Mouse (Mus musculus): ENCODE measurements around the gene Vmn1r197. TPM values are rescaled to one million over a fixed set of nuclear protein-coding genes. Genes with fewer than 3 reads are reported as not detected.
"Not testable (repeated sequence)": the region's sequence is repeated elsewhere in the genome, so short reads cannot be mapped to it uniquely, and the experiment has no call there.

Vmn1r197 gene
- polyA plus RNA-seq (2014; fragmentation: Nextera tagmentation; extraction: Ambion mirVana), result not detected in 2 replicates

- Histone ChIP-seq H3K4me2 (ENCODE audit: low read depth, low read length) (no peak within 1 kb of the TSS), H3K9ac (replicated peaks; ENCODE audit: low read depth, low read length) (no peak within 1 kb of the TSS), H3K36me3 (ENCODE audit: control insufficient read depth, insufficient read depth, low read length) (no peaks in the 10 kb centered on the region), H3K27ac (ENCODE audit: low read depth, low read length) (no peak within 1 kb of the TSS), H3K4me1 (ENCODE audit: control insufficient read depth, insufficient read depth, low read length) (no peaks in the 10 kb centered on the region), H3K9me3 (ENCODE audit: control insufficient read depth, low read length) (no peaks in the 10 kb centered on the region), H3K4me3 (ENCODE audit: low read depth, low read length) (no peak within 1 kb of the TSS), H3K27me3 (ENCODE audit: control insufficient read depth, insufficient read depth, low read length) (no peaks in the 10 kb centered on the region)
- ATAC-seq (ENCODE audit: low read depth), result no peak
Observed at GRCm38 (mm10) chr13:22324289-22324688, at the start of gene Vmn1r197. Gene Vmn1r197 (plus strand): TSS chr13:22324589.

- Histone ChIP-seq H3K4me1 (ENCODE audit: control insufficient read depth, insufficient read depth, low read length) (no peaks in the 10 kb centered on the region), H3K27me3 (ENCODE audit: control insufficient read depth, insufficient read depth, low read length) (no peaks in the 10 kb centered on the region), H3K9me3 (ENCODE audit: control insufficient read depth, low read length) (no peaks in the 10 kb centered on the region), H3K36me3 (ENCODE audit: control insufficient read depth, insufficient read depth, low read length) (no peaks in the 10 kb centered on the region), H3K9ac (replicated peaks; ENCODE audit: low read depth, low read length) (no peak overlapping the region), H3K4me3 (ENCODE audit: low read depth, low read length) (no peak overlapping the region), H3K27ac (ENCODE audit: low read depth, low read length) (no peak overlapping the region), H3K4me2 (ENCODE audit: low read depth, low read length) (no peak overlapping the region)
- no peak for ATAC-seq (ENCODE audit: low read depth)
- WGBS, result 82% methylated on average over 2 of the region's 2 CpGs
Observed at GRCm38 (mm10) chr13:22284578-22284977, 39.8 kb upstream of the Vmn1r197 start.

- no peaks in the 10 kb centered on the region for H3K36me3 ChIP-seq (ENCODE audit: control insufficient read depth, insufficient read depth, low read length)
- H3K27ac ChIP-seq (ENCODE audit: low read depth, low read length), result no peak within 1 kb of the TSS
- 86% methylated on average over 2 of the region's 2 CpGs for WGBS
- H3K4me1 ChIP-seq (ENCODE audit: control insufficient read depth, insufficient read depth, low read length), result no peaks in the 10 kb centered on the region
- H3K9me3 ChIP-seq (ENCODE audit: control insufficient read depth, low read length), result no peaks in the 10 kb centered on the region
- H3K27me3 ChIP-seq (ENCODE audit: control insufficient read depth, insufficient read depth, low read length), result no peaks in the 10 kb centered on the region
- H3K9ac ChIP-seq (replicated peaks; ENCODE audit: low read depth, low read length), result no peak within 1 kb of the TSS
- no peak within 1 kb of the TSS for H3K4me3 ChIP-seq (ENCODE audit: low read depth, low read length)
- H3K4me2 ChIP-seq (ENCODE audit: low read depth, low read length), result no peak within 1 kb of the TSS
- no peak for ATAC-seq (ENCODE audit: low read depth)
Observed at GRCm38 (mm10) chr13:22289620-22290019, 34.8 kb upstream of the Vmn1r197 start, which contains the start of gene Vmn1r196. Gene Vmn1r196 (plus strand): TSS chr13:22289920.

- H3K4me3 ChIP-seq (ENCODE audit: low read depth, low read length); H3K4me2 ChIP-seq (ENCODE audit: low read depth, low read length); ATAC-seq (ENCODE audit: low read depth); H3K9ac ChIP-seq (replicated peaks; ENCODE audit: low read depth, low read length); H3K27me3 ChIP-seq (ENCODE audit: control insufficient read depth, insufficient read depth, low read length); H3K27ac ChIP-seq (ENCODE audit: low read depth, low read length); H3K4me1 ChIP-seq (ENCODE audit: control insufficient read depth, insufficient read depth, low read length); H3K9me3 ChIP-seq (ENCODE audit: control insufficient read depth, low read length); H3K36me3 ChIP-seq (ENCODE audit: control insufficient read depth, insufficient read depth, low read length): not testable (repeated sequence)
- 93% methylated on average over 5 of the region's 5 CpGs for WGBS
Observed at GRCm38 (mm10) chr13:22308075-22308474, 16.3 kb upstream of the Vmn1r197 start.

GRCm38 (mm10) chr13:22315361-22315760, 9.0 kb upstream of the Vmn1r197 start:
- H3K36me3 ChIP-seq (ENCODE audit: control insufficient read depth, insufficient read depth, low read length), result no peaks in the 10 kb centered on the region
- 84% methylated on average over 2 of the region's 2 CpGs for WGBS
- H3K9ac ChIP-seq (replicated peaks; ENCODE audit: low read depth, low read length), result no peak overlapping the region
- no peak overlapping the region for H3K4me2 ChIP-seq (ENCODE audit: low read depth, low read length)
- H3K4me3 ChIP-seq (ENCODE audit: low read depth, low read length), result no peak overlapping the region
- ATAC-seq (ENCODE audit: low read depth), result no peak
- no peaks in the 10 kb centered on the region for H3K9me3 ChIP-seq (ENCODE audit: control insufficient read depth, low read length)
- no peaks in the 10 kb centered on the region for H3K27me3 ChIP-seq (ENCODE audit: control insufficient read depth, insufficient read depth, low read length)
- H3K4me1 ChIP-seq (ENCODE audit: control insufficient read depth, insufficient read depth, low read length), result no peaks in the 10 kb centered on the region
- no peak overlapping the region for H3K27ac ChIP-seq (ENCODE audit: low read depth, low read length)

- Histone ChIP-seq H3K4me2 (ENCODE audit: low read depth, low read length) (no peak overlapping the region), H3K4me1 (ENCODE audit: control insufficient read depth, insufficient read depth, low read length) (no peaks in the 10 kb centered on the region), H3K36me3 (ENCODE audit: control insufficient read depth, insufficient read depth, low read length) (no peaks in the 10 kb centered on the region), H3K9ac (replicated peaks; ENCODE audit: low read depth, low read length) (no peak overlapping the region), H3K4me3 (ENCODE audit: low read depth, low read length) (no peak overlapping the region), H3K9me3 (ENCODE audit: control insufficient read depth, low read length) (no peaks in the 10 kb centered on the region), H3K27ac (ENCODE audit: low read depth, low read length) (no peak overlapping the region), H3K27me3 (ENCODE audit: control insufficient read depth, insufficient read depth, low read length) (no peaks in the 10 kb centered on the region)
- WGBS, result 84% methylated on average over 2 of the region's 2 CpGs
- ATAC-seq (ENCODE audit: low read depth), result no peak
Observed at GRCm38 (mm10) chr13:22317366-22317765, 7.0 kb upstream of the Vmn1r197 start.

- no peaks in the 10 kb centered on the region for H3K4me1 ChIP-seq (ENCODE audit: control insufficient read depth, insufficient read depth, low read length)
- no peaks in the 10 kb centered on the region for H3K9me3 ChIP-seq (ENCODE audit: control insufficient read depth, low read length)
- no peak overlapping the region for H3K4me3 ChIP-seq (ENCODE audit: low read depth, low read length)
- no peak overlapping the region for H3K27ac ChIP-seq (ENCODE audit: low read depth, low read length)
- no peaks in the 10 kb centered on the region for H3K27me3 ChIP-seq (ENCODE audit: control insufficient read depth, insufficient read depth, low read length)
- no peak for ATAC-seq (ENCODE audit: low read depth)
- no peaks in the 10 kb centered on the region for H3K36me3 ChIP-seq (ENCODE audit: control insufficient read depth, insufficient read depth, low read length)
- H3K4me2 ChIP-seq (ENCODE audit: low read depth, low read length), result no peak overlapping the region
- H3K9ac ChIP-seq (replicated peaks; ENCODE audit: low read depth, low read length), result no peak overlapping the region
Observed at GRCm38 (mm10) chr13:22320091-22320490, 4.3 kb upstream of the Vmn1r197 start.

GRCm38 (mm10) chr13:22333269-22333668, 8.9 kb downstream of the Vmn1r197 start:
- Histone ChIP-seq H3K27ac (ENCODE audit: low read depth, low read length) (no peak overlapping the region), H3K9ac (replicated peaks; ENCODE audit: low read depth, low read length) (no peak overlapping the region), H3K4me3 (ENCODE audit: low read depth, low read length) (no peak overlapping the region), H3K4me1 (ENCODE audit: control insufficient read depth, insufficient read depth, low read length) (no peaks in the 10 kb centered on the region), H3K4me2 (ENCODE audit: low read depth, low read length) (no peak overlapping the region), H3K9me3 (ENCODE audit: control insufficient read depth, low read length) (no peaks in the 10 kb centered on the region), H3K27me3 (ENCODE audit: control insufficient read depth, insufficient read depth, low read length) (no peaks in the 10 kb centered on the region), H3K36me3 (ENCODE audit: control insufficient read depth, insufficient read depth, low read length) (no peaks in the 10 kb centered on the region)
- ATAC-seq (ENCODE audit: low read depth), result no peak
- WGBS, result 76% methylated on average over 2 of the region's 2 CpGs

GRCm38 (mm10) chr13:22335565-22335964, 11.2 kb downstream of the Vmn1r197 start:
- H3K9me3 ChIP-seq (ENCODE audit: control insufficient read depth, low read length), result no peaks in the 10 kb centered on the region
- no peak overlapping the region for H3K9ac ChIP-seq (replicated peaks; ENCODE audit: low read depth, low read length)

GRCm38 (mm10) chr13:22350064-22350463, 25.7 kb downstream of the Vmn1r197 start, which contains the start of gene Vmn1r198:
Gene Vmn1r198 (plus strand): TSS chr13:22350364.
- WGBS, result 63% methylated on average over 1 of the region's 1 CpGs

More at GRCm38 (mm10) chr13:22335565-22335964, 11.2 kb downstream of the Vmn1r197 start:
- ATAC-seq (ENCODE audit: low read depth), result no peak
- WGBS, result 88% methylated on average over 1 of the region's 1 CpGs
- Histone ChIP-seq H3K4me2 (ENCODE audit: low read depth, low read length) (no peak overlapping the region), H3K4me3 (ENCODE audit: low read depth, low read length) (no peak overlapping the region), H3K4me1 (ENCODE audit: control insufficient read depth, insufficient read depth, low read length) (no peaks in the 10 kb centered on the region), H3K36me3 (ENCODE audit: control insufficient read depth, insufficient read depth, low read length) (no peaks in the 10 kb centered on the region), H3K27ac (ENCODE audit: low read depth, low read length) (no peak overlapping the region), H3K27me3 (ENCODE audit: control insufficient read depth, insufficient read depth, low read length) (no peaks in the 10 kb centered on the region)

More at GRCm38 (mm10) chr13:22350064-22350463, 25.7 kb downstream of the Vmn1r197 start, which contains the start of gene Vmn1r198:
- Histone ChIP-seq H3K9ac (replicated peaks; ENCODE audit: low read depth, low read length) (no peak within 1 kb of the TSS), H3K4me1 (ENCODE audit: control insufficient read depth, insufficient read depth, low read length) (no peaks in the 10 kb centered on the region), H3K27ac (ENCODE audit: low read depth, low read length) (no peak within 1 kb of the TSS), H3K27me3 (ENCODE audit: control insufficient read depth, insufficient read depth, low read length) (no peaks in the 10 kb centered on the region), H3K9me3 (ENCODE audit: control insufficient read depth, low read length) (no peaks in the 10 kb centered on the region), H3K4me2 (ENCODE audit: low read depth, low read length) (no peak within 1 kb of the TSS), H3K4me3 (ENCODE audit: low read depth, low read length) (no peak within 1 kb of the TSS), H3K36me3 (ENCODE audit: control insufficient read depth, insufficient read depth, low read length) (no peaks in the 10 kb centered on the region)
- ATAC-seq (ENCODE audit: low read depth), result no peak
